Mouse (Mus musculus) liver, embryonic 14.5 days (tissue): ENCODE data around the gene Kdm4c.

ENCODE experiments used
- CTCF ChIP-seq: IDR thresholded peaks from 2 replicates; pipeline ENCODE4 v1.5.1; 2016; ENCODE audit warnings: antibody characterized with exemption, low read depth, control low read depth
- EP300 ChIP-seq: IDR thresholded peaks from 2 replicates; pipeline ENCODE4 v1.6.1; 2016; ENCODE audit warnings: antibody characterized with exemption, low read depth

DNA sequence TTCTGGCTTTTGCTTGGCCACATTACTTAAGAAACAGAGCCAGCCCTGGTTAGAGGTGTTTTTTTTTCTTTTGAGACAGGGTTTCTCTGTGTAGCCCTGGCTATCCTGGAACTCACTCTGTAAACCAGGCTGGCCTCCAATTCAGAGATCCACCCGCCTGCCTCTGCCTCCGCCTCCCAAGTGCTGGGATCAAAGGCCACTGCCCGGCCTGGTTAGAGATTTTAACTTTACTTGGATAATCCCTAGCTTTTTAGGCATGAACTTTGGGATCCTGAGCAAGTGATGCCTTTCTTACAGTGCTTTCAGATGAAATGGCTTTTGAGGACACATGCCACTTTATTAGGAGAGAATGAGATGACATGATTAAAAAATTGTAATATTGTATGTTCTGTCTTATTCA lies 52.4 kb downstream of the Kdm4c start:
- no peak for TF ChIP-seq CTCF
- TF ChIP-seq EP300 = no peak
